Comparison of ENCODE assay signal across 8 mouse cellular contexts in the genomic region with DNA sequence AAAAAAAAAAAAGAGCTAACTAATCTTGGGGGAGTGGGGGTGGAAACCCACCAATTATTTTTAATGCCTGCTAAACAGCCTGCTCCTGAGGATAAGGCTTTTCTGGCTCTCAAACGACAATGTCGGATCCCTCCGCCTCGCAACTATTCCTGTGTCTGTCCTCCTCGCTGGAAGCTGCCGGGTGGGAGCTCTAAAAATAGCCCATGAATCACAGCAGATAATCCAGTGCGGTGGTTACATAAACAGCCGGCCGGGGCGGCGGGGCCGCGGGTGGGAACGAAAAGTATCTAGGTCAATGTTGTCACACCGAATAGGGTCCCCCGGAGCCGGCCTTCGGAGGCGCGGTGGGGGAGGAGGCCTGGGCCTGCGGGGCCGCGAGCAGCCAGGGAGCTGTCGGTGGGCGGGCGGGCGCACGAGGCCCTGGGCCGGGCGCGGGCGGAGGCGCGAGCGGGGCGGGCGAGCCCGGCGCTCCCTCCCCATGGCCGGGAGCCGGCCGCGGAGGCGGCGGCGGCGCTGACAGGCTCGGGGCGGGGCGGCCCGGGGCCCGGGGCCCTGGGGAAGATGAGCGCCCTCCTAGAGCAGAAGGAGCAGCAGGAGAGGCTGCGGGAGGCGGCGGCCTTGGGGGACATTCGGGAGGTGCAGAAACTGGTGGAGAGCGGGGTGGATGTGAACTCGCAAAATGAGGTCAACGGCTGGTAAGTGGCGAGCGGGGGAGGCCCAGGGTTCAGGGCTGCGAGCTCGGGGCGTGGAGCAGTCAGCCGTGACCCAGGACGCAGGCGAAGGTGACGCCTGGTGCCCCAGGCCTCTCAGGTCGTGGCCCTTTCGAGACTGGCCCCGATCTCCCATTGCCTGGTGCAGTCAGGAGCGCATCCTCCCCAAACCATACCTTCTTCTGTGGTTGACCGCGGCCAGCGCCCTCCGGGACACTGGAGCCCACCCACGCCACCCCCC. TPM values are rescaled to one million over a fixed set of nuclear protein-coding genes. Genes with fewer than 3 reads are reported as not detected.
DNase-seq lines count a peak whose midpoint lies in the region; ATAC-seq lines count a peak whose summit lies in the region.

A gene (plus strand): TSS at position 309 of the 951 bp plus-strand sequence.

- WGBS in hindbrain, embryonic 13.5 days = under 1% methylated on average over 53 of the region's 78 CpGs

- peak; percentile 97 for DNase-seq in NIH3T3 (ENCODE audit: low read depth)
- DNase-seq in cerebellum, postnatal 10 days = peak; percentile 97
- peak; percentile 96 to 98 for DNase-seq in frontal cortex, postnatal 14 days (ENCODE audit: low spot score in 2 of 2)
- peak; percentile 84 to 95 for DNase-seq in layer of hippocampus, postnatal 25 days (ENCODE audit: extremely low spot score in 1 of 2, low spot score in 1 of 2)
- peak; percentile 96 for DNase-seq in lung, postnatal 25 days (ENCODE audit: low spot score)
- peak; percentile 96 for DNase-seq in retina, embryonic 14.5 days (ENCODE audit: low spot score)
- DNase-seq in thymus, postnatal 4 days = peak; percentile 88

- H3K4me1 ChIP-seq in hindbrain, embryonic 13.5 days (replicated peaks) = peaks cover 54% of the 10 kb centered on the region

- H3K4me3 ChIP-seq in hindbrain, embryonic 13.5 days = peak within 1 kb of the TSS; percentile 69

- H3K27ac ChIP-seq in hindbrain, embryonic 13.5 days = peak within 1 kb of the TSS; percentile 99

- H3K9ac ChIP-seq in hindbrain, embryonic 13.5 days = peak within 1 kb of the TSS; percentile 94

- H3K36me3 ChIP-seq in hindbrain, embryonic 13.5 days = no peaks in the 10 kb centered on the region

- peak within 1 kb of the TSS; percentile 78 for H3K4me2 ChIP-seq in hindbrain, embryonic 13.5 days

- no peaks in the 10 kb centered on the region for H3K9me3 ChIP-seq in hindbrain, embryonic 13.5 days

- H3K27me3 ChIP-seq in hindbrain, embryonic 13.5 days = no peaks in the 10 kb centered on the region

- peak; percentile 88 for ATAC-seq in hindbrain, embryonic 13.5 days (ENCODE audit: low FRiP score)

RNA-seq across cellular contexts. Expression of the gene that starts here (rescaled TPM):
- 10.6 and 12.9 TPM in 2 replicates for polyA plus RNA-seq in hindbrain, embryonic 13.5 days (2015; fragmentation: Nextera tagmentation; extraction: Ambion mirVana)
- total RNA-seq in layer of hippocampus, postnatal 25 days (2021) = 100 to 1,000 TPM; 123 to 125 TPM

Comparison
In these comparisons a context has a peak if more than half of its experiments do, and no peak if none do; other contexts are left out.
1. Peak in every context shown above with its lines: DNase-seq, ATAC-seq, H3K4me3 ChIP-seq and H3K27ac ChIP-seq.